ENCODE assay signal across 8 mouse cellular contexts in genomic region chr5:16937840-16938239, GRCm38 (mm10).
A peak's percentile ranks its signal among the peaks of the same experiment; 100 is the strongest.
DNase-seq lines count a peak whose midpoint lies in the region; ATAC-seq lines count a peak whose summit lies in the region.

No protein-coding gene starts in this region.

- H3K9me3 ChIP-seq in limb, embryonic 11.5 days (ENCODE audit: control insufficient read depth, low read length): no peaks in the 10 kb centered on the region
- no peaks in the 10 kb centered on the region for H3K9me3 ChIP-seq in limb, embryonic 10.5 days (replicated peaks)

- no peaks in the 10 kb centered on the region for H3K36me3 ChIP-seq in limb, embryonic 11.5 days (ENCODE audit: control insufficient read depth, insufficient read depth, low read length)
- H3K36me3 ChIP-seq in limb, embryonic 10.5 days: no peaks in the 10 kb centered on the region

- H3K9ac ChIP-seq in limb, embryonic 11.5 days (ENCODE audit: low read length): no peak overlapping the region

- WGBS in limb, embryonic 11.5 days: 65% methylated on average over 1 of the region's 1 CpGs
- 60% methylated on average over 1 of the region's 1 CpGs for WGBS in limb, embryonic 10.5 days

- peak; percentile 10 to 27 for DNase-seq in adrenal gland, adult 18-20 months (ENCODE audit: low spot score in 2 of 2)
- no peak for DNase-seq in adrenal gland, adult 8-10 months
- peak; percentile 54 for DNase-seq in limb, embryonic 11.5 days (ENCODE audit: low spot score)
- DNase-seq in limb, embryonic 10.5 days (ENCODE audit: low spot score): no peak
- DNase-seq in embryo, embryonic 11.5 days (ENCODE audit: low read depth, low spot score): peak; percentile 32
- DNase-seq in kidney, postnatal 25 days: peak; percentile 29 to 65
- DNase-seq in mesoderm, embryonic 11.5 days (ENCODE audit: low read depth, low spot score): peak; percentile 56
- no peak for DNase-seq in spleen, adult 18-20 months

- H3K27me3 ChIP-seq in limb, embryonic 11.5 days (ENCODE audit: control insufficient read depth, insufficient read depth, low read length): no peaks in the 10 kb centered on the region
- no peaks in the 10 kb centered on the region for H3K27me3 ChIP-seq in limb, embryonic 10.5 days (ENCODE audit: low read depth, poor library complexity, severe bottlenecking)

- no peak overlapping the region for H3K4me3 ChIP-seq in limb, embryonic 11.5 days (ENCODE audit: low read depth, low read length)
- no peak overlapping the region for H3K4me3 ChIP-seq in limb, embryonic 10.5 days

- no peak overlapping the region for H3K4me2 ChIP-seq in limb, embryonic 11.5 days (ENCODE audit: low read depth, severe bottlenecking)

- H3K4me1 ChIP-seq in limb, embryonic 11.5 days (ENCODE audit: control insufficient read depth, insufficient read depth, low read length): no peaks in the 10 kb centered on the region
- H3K4me1 ChIP-seq in limb, embryonic 10.5 days: no peaks in the 10 kb centered on the region

- no peak overlapping the region for H3K27ac ChIP-seq in limb, embryonic 11.5 days (replicated peaks; ENCODE audit: low read depth, low read length)
- no peak overlapping the region for H3K27ac ChIP-seq in limb, embryonic 10.5 days

- no peak for ATAC-seq in limb, embryonic 11.5 days (ENCODE audit: insufficient number of reproducible peaks, low FRiP score, low TSS enrichment, low read depth)

Comparison
In these comparisons a context has a peak if more than half of its experiments do, and no peak if none do; other contexts are left out.
1. DNase-seq: peak in adrenal gland, adult 18-20 months (2 of 2), limb, embryonic 11.5 days (single experiment), embryo, embryonic 11.5 days (single experiment), kidney, postnatal 25 days (2 of 2) and mesoderm, embryonic 11.5 days (single experiment); none in adrenal gland, adult 8-10 months (single experiment), limb, embryonic 10.5 days (single experiment) and spleen, adult 18-20 months (0 of 2).